Mouse (Mus musculus) induced T-regulatory cell, adult 2 months (primary cell): ENCODE measurements around the gene Palld.

ENCODE experiments used
- DNase-seq: peaks from one replicate; pipeline ENCODE4 v3.0.0-alpha.2; 2012; ENCODE audit warnings: low read depth

Palld gene

DNA sequence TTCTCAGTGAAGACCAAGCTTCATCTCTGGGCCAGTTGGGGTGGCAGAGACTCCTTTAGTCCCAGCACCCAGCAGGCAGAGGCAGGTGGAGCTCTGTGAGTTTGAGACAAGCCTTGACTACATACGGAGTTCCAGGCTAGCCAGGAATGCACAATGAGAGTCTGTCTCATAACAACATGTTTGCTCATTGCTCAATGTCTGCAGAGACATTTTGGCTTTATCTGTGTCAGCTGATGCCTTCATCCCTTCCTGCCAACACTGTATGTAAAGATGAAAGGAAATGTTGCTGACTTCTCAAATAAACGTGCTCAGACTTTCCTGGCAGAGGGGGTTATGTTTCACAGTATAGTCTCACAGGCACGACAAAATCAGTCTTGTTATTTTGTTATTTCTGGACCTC is 401.6 kb downstream of the Palld start:
- no peak for DNase-seq

DNA sequence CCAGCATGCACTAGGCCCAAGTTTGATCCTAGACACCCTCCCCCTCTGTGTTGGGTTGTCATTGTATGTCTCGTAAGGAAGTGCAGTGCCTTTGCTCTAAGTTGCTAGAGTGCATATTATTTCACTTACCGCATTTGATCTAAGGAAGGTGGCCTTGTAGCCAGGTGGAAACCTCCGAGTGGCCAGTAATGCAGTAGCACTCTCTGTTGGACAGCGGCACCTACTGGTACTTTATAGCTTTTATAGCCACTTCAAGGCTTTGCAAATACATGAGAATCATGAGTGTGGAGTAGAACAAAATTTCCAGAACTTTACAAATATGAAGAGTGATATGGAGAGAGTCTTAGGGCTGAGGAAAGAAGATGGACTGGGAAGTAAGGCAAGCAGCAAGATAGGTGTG is 403.5 kb downstream of the Palld start:
- no peak for DNase-seq

GRCm38 (mm10) chr8:61497110-61497509 is 405.4 kb downstream of the Palld start:
- no peak for DNase-seq

DNA sequence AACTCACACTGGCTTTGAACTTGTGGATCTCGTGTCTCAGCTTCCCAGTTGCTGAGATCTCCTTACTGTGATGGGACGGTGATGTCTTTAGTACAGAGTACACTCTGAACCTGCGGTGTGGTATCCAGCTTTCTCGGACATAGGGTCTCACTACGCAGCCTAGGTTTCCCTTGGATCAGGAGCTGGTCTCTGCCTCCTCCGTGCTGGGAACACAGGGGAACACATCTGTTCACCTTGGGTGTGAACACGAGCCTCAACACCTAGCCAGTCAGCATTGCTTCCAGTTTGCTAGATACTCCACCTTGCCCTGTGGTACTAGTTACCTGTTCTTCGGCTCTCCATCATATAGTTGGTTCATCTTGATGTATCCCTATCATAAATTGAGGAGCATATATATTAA is 413.9 kb downstream of the Palld start:
- no peak for DNase-seq

DNA sequence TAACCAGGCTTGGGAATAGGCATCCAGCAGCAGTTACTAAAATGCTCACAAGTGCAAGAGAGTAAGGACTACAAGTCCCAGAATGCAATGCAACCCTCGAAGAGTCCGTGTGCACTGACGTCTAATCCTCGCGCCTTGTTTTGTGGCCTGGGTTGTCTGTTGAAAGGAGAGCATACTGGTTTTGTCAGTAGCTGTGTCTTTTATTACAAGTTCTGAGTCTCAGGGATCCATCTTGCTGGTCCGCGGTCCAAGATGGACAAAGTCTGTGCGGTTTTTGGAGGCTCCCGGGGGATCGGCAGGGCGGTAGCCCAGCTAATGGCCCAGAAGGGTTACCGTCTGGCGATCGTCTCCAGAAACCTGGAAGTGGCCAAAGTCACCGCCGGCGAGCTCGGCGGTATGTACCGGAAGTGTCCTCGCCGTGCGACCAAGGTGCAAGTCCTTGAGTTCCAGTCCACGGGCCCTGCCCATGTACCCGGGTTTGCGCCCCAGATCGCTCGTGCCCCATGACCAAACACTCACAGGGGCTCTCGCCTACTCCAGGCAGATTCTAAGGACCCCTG is 414.8 kb downstream of the Palld start, which contains the start of gene Cbr4:
TSS of gene Cbr4 (plus strand) at position 138 of the 560 bp plus-strand sequence.
- peak; percentile 96 for DNase-seq

- DNase-seq = no peak
These were observed 415.5 kb downstream of the Palld start for GRCm38 (mm10) chr8:61486923-61487529.

DNA sequence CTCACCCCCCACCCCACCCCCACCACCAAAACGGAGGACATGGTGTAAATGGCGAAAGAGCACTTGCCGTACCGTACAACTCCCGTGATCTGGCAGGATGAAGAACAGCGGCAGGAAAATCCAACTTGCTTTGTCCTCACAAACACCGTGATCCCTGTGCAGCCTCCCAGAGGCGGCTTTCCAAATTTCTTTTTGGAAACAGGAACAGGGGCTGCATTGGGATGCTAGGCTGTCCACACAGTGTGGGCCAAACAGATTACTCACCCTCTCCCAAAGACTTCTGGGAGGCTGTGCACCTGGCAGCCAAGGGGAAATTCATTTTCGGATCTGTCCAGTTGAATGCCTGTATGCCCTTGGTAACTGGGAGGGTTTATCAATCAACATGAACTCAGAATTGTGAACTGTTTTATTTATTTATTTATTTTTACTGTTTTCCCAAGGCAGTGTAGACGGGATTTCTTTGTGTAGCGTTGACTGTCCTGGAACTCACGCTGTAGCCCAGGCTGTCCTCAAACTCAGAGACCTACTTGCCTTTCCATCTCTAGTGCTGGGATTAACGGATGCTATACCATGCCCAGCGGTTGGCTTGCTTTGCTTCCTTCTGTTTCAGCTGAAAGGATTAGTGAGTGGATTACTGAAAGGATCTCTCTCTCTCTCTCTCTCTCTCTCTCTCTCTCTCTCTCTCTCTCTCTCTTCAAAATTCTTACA is 422.1 kb downstream of the Palld start:
- no peak for DNase-seq

GRCm38 (mm10) chr8:61479506-61480214 is 422.8 kb downstream of the Palld start:
- DNase-seq = peak; percentile 75

GRCm38 (mm10) chr8:61478793-61479192 is 423.7 kb downstream of the Palld start:
- DNase-seq = no peak

- DNase-seq = peak; percentile 29
These were observed 424.3 kb downstream of the Palld start for GRCm38 (mm10) chr8:61478150-61478549.

DNA sequence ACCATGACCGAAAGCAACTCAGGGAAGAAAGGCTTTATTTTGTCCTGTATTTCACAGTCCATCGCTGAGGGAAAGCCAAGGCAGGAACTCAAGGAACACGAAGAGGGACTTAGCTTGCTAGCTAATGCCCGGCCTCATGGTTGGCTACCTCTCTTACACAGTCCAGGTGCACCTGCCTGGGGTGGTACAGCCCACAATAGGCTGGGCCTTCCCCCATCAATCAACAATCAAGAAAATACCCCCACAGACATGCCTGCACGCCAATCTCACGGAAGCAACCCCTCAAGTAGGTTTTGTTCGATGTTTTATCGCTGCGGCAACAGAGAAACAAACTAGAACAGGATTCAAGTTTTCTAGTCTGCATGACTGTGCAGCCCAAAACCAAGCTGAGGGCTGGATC is 426.3 kb downstream of the Palld start:
- DNase-seq = no peak

GRCm38 (mm10) chr8:61475251-61475673 is 427.2 kb downstream of the Palld start:
- DNase-seq = no peak

DNA sequence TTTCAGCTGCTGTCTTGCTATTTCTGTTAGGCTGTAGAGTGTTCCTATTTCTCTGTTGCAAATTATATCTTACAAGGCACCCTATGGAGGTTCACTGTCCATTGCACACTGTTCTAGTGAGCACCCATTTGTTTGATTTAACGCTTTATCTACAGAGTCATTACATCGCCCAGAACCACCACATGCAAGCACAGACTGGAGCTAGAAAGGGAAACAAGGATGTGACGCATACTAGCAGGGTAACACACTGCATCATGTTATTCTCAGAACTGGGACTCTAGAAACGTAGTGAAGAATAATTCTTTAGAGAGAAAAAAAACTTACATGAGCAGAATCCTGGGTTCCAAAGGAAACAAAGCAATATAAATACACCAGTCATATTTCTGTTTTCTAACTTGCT is 432.3 kb downstream of the Palld start:
- no peak for DNase-seq

- no peak for DNase-seq
These were observed 435.0 kb downstream of the Palld start for GRCm38 (mm10) chr8:61467553-61467815.

DNA sequence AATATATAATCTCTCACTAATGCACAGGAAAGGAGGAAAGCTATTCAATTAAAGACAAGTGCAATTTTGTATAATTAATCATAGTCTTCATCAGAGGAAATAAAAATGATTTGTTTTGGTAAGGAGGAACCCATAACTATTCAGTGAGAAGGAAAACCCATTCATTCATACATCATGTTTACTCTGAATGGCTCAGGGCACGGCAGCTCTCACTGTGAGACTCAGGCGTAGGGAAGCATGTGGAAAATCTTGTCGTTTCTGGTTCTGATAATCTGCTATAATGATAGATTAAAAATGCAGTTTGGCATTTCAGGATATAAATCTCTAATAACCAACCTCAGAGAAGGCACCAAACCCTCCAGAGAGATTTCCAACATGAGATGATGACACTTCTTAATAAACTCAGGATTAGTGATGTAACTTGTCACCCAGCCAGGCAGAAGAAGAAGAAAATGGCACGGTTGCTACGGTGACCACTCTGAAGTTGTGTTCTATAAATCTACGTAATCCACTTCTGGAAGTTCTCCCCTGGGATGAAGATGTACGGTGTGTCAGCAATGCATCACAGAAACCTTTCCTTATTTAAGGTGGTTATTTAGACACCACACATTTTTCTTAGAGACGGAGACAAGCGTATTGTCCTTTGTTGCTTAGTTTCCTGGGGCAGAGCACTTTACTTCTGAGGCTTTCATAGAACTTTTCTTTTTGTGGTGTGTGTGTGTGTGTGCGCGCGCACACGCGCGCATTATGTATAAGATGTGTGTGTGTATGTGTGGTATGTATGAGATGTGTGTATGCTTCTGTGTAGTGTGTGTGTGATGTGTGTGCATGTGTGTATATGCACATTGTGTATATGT is 435.6 kb downstream of the Palld start:
- DNase-seq = no peak

GRCm38 (mm10) chr8:61464393-61464792 is 438.1 kb downstream of the Palld start:
- DNase-seq = no peak

- no peak for DNase-seq
These were observed 440.3 kb downstream of the Palld start for GRCm38 (mm10) chr8:61462221-61462620.
